Mouse (Mus musculus) G1E (cell line): ENCODE measurements around the gene Helz.

Experiments used
- CTCF ChIP-seq: IDR thresholded peaks from 2 replicates; pipeline ENCODE4 v1.5.1; 2012; ENCODE audit warnings: low read depth, low read length, inconsistent platforms, mixed read lengths
- GATA1 ChIP-seq: IDR thresholded peaks from 2 replicates; pipeline ENCODE4 v1.6.1; 2012; ENCODE audit warnings: borderline replicate concordance, low read length, inconsistent platforms, mixed read lengths
- TAL1 ChIP-seq: conservative IDR thresholded peaks from 2 replicates; pipeline ENCODE4 v1.6.1; 2012; ENCODE audit warnings: low read depth, low read length, inconsistent platforms, mixed read lengths

GRCm38 (mm10) chr11:107705476-107706074, 157.8 kb downstream of the Helz start:
- TF ChIP-seq CTCF, result no peak
- no peak for TF ChIP-seq GATA1
- no peak for TF ChIP-seq TAL1
